Mouse (Mus musculus) embryonic facial prominence, embryonic 13.5 days (tissue): Measurements from ENCODE around the gene Rlbp1. TPM values are rescaled to one million over a fixed set of nuclear protein-coding genes. Genes with fewer than 3 reads are reported as not detected.
A peak's percentile ranks its signal among the peaks of the same experiment; 100 is the strongest.

Source experiments
- ATAC-seq: fragments of 200-750 bp; cut with Nextera tagmentation; 2 replicates; pipeline ENCODE4 v1.8.0; 2017; ENCODE audit warnings: low read depth; ENCODE audit not compliant: insufficient number of reproducible peaks, insufficient read depth, low FRiP score, low TSS enrichment
- H3K27ac ChIP-seq: fragments of 300-500 bp; sonication (generic); 2 replicates; pipeline ENCODE4 v1.5.1; 2015; ENCODE audit warnings: moderate library complexity, mild to moderate bottlenecking, inconsistent platforms
- H3K27me3 ChIP-seq: fragments of 300-500 bp; sonication (generic); 2 replicates; pipeline ENCODE4 v1.6.1; 2015; ENCODE audit warnings: mild to moderate bottlenecking, inconsistent platforms
- H3K36me3 ChIP-seq: fragments of 300-500 bp; sonication (generic); 2 replicates; pipeline ENCODE4 v1.6.1; 2015; ENCODE audit warnings: mild to moderate bottlenecking, inconsistent platforms
- H3K4me1 ChIP-seq: fragments of 300-500 bp; sonication (generic); 2 replicates; pipeline ENCODE4 v1.6.1; 2015; ENCODE audit warnings: inconsistent platforms
- H3K4me2 ChIP-seq: fragments of 300-500 bp; sonication (generic); 2 replicates; pipeline ENCODE4 v1.6.1; 2015; ENCODE audit warnings: moderate library complexity, mild to moderate bottlenecking, inconsistent platforms
- H3K4me3 ChIP-seq: fragments of 300-500 bp; sonication (generic); 2 replicates; pipeline ENCODE4 v1.5.1; 2015; ENCODE audit warnings: mild to moderate bottlenecking, inconsistent platforms
- H3K9ac ChIP-seq: fragments of 300-500 bp; sonication (generic); 2 replicates; pipeline ENCODE4 v1.6.1; 2015; ENCODE audit warnings: mild to moderate bottlenecking, inconsistent platforms
- H3K9me3 ChIP-seq: fragments of 300-500 bp; sonication (generic); 2 replicates; pipeline ENCODE4 v1.6.1; 2016; ENCODE audit warnings: inconsistent platforms
- WGBS: fragments of 180-500 bp; shearing (Covaris S2); methylation state at CpG from one replicate; pipeline ENCODE4 v1.1.7; 2015; ENCODE audit warnings: mixed read lengths; 5-methylcytosine and 5-hydroxymethylcytosine counted together
- polyA plus RNA-seq: library from polyadenylated mRNA; unstranded; fragments of >200 nt; fragmentation: Nextera tagmentation; extraction: Ambion mirVana; gene quantifications from 2 replicates; pipeline ENCODE4 v1.2.1, GENCODE M21; 2015

Rlbp1 gene
- polyA plus RNA-seq, 1 experiment from 2014 or later: 1.1 TPM

DNA sequence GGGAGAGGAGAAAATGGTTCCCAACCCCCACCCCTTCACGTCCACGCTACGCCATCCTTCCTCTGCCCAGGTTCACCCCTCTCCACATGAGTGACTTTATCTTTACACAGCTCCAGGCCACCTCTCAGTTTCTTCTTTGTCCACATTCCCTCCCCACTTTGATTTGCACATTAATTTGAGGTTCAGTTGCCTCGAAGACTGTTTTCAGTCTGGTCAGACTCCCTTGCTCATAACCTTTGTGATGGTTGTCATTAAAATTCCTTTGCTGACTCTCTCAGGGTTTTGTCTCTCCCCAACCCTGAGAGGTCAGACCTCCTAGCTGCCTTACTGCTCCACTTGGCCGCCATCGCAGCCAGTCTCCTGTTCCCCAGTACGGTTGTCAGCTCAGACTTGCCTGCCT, 7.8 kb upstream of the Rlbp1 start:
- no peak for ATAC-seq
- H3K9ac ChIP-seq: no peak overlapping the region
- H3K27me3 ChIP-seq: no peaks in the 10 kb centered on the region
- no peaks in the 10 kb centered on the region for H3K36me3 ChIP-seq
- 70% methylated on average over 7 of the region's 7 CpGs for WGBS
- H3K9me3 ChIP-seq: no peaks in the 10 kb centered on the region
- no peak overlapping the region for H3K27ac ChIP-seq
- peaks cover 7% of the 10 kb centered on the region; the same call in 1 of the 2 replicates for H3K4me1 ChIP-seq
- H3K4me2 ChIP-seq: no peak overlapping the region
- H3K4me3 ChIP-seq: no peak overlapping the region

DNA sequence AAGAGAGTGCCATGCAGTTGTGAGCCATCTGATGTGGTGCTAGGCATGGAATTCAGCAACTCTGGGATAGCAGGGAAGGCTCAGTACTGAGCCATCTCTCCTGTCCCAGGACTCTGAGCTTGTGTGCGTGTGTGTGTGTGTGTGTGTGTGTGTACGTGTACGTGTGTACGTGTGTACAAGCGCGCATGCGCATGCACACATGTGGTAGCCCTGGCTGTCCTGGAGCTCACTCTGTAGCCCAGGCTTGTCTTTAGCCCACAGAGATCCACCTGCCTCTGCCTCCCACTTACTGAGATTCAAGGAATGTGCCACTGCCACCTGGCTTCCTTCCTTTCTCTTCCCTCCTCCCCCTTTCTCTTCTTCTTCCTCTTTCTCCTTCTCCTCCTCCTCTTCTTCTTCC, 7.1 kb upstream of the Rlbp1 start:
- WGBS: 96% methylated on average over 7 of the region's 7 CpGs
- Histone ChIP-seq H3K4me2 (no peak overlapping the region), H3K9ac (no peak overlapping the region), H3K36me3 (no peaks in the 10 kb centered on the region), H3K4me3 (no peak overlapping the region), H3K27me3 (no peaks in the 10 kb centered on the region), H3K27ac (no peak overlapping the region), H3K9me3 (no peaks in the 10 kb centered on the region), H3K4me1 (peaks cover 7% of the 10 kb centered on the region; the same call in 1 of the 2 replicates)
- ATAC-seq: no peak

DNA sequence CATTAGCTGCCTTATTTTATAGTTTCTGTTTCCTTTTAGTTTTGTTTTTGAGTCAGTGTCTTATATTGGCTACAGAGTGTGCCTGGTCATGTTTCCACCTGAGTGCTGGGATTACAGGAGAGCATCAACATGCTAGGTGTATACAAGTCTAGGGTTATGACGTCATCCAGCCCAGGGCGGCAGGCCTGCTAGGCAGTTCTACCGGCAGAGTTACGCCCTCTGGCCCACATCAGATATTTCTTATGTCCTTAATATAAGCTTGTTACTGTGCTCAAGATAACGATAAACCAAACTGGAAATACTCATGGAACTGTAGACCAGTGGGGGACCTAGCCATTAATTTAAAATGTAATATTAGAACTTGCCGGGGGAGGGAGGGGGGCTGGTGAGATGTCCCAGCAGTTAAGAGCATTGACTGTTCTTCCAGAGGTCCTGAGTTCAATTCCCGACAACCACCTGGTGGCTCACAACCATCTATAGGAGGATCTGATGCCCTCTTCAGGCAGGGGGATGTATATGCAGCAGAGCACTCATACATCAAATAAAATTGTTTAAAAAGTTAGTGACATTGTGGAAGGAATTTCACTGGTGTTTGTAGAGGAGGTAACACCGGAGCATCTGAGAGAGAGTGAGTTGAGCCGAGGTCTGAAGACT, 6.1 kb upstream of the Rlbp1 start:
- H3K27ac ChIP-seq: no peak overlapping the region
- H3K4me1 ChIP-seq: peaks cover 11% of the 10 kb centered on the region; the same call in 1 of the 2 replicates
- no peak for ATAC-seq
- H3K4me2 ChIP-seq: peak overlapping the region; percentile 83
- 0 out of 2 replicates have a peak overlapping the region, but pooled peaks have one; percentile 79 for H3K9ac ChIP-seq
- WGBS: 54% methylated on average over 9 of the region's 9 CpGs
- no peaks in the 10 kb centered on the region for H3K36me3 ChIP-seq
- H3K9me3 ChIP-seq: no peaks in the 10 kb centered on the region
- H3K4me3 ChIP-seq: peak overlapping the region; percentile 65
- H3K27me3 ChIP-seq: no peaks in the 10 kb centered on the region

DNA sequence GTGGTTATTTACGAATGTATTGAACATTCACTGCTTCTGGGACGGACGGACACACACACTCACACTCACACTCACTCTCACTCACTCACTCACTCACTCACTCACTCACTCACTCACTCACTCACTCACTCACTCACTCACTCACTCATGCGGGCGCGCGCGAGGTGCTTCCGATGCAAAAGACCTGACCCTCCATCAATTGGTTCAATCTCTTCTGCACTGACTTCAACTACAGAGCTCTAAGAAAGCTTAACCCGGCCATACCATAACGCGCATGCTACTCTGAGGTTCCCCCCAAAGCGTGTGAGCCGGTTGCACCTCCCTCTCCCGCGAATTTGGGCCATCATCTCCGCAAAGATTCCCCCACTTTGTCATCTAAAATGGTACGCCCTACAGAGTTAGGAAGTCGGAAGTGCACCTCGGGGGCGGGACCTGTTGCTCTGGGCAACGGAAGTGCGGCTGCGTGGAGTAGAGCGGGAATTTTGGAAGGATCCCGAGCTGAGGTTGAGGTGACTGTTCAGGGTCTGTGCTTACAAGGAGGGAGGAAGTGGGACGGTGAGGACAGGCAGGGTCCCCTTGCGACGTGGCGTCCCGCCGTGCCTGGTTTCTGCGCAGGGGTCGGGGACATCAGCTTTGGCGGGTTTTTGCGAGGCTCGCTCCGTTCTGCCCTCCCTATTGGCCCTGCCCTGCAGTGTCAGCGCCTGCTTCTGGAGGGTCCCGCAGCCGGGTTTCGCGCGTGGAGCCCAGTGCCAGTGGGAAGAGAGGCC, 5.2 kb upstream of the Rlbp1 start, which contains the start of gene Fanci:
Gene Fanci (plus strand): TSS at position 47 of the 767 bp plus-strand sequence.
- Histone ChIP-seq H3K4me2 (peak within 1 kb of the TSS; percentile 83), H3K27ac (peak within 1 kb of the TSS; percentile 93), H3K27me3 (no peaks in the 10 kb centered on the region), H3K9ac (peak within 1 kb of the TSS; percentile 79), H3K36me3 (no peaks in the 10 kb centered on the region), H3K4me3 (peak within 1 kb of the TSS; percentile 65), H3K9me3 (no peaks in the 10 kb centered on the region), H3K4me1 (peaks cover 12% of the 10 kb centered on the region; the same call in 1 of the 2 replicates)
- under 1% methylated on average over 44 of the region's 44 CpGs for WGBS
- ATAC-seq: peak; percentile 87

DNA sequence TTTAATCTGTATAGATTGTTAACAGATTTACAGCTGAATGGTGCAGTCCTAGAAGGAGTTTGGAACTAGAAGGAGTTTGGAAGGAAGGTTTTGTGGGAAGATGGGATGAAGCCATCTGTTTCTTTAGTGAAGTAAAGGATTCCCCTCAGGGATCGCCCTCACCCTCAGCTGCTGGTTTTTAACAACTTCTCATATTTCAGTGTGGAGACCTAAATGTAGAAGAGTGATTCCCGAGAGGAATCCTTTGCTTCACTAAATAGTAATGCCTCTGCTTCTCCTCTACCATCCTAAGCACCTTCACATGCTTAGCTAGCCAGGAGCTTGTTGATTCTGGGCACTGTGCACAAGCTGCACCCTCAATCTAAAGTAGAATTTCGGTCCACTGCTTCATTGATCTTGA, 4.6 kb upstream of the Rlbp1 start:
- 3% methylated on average over 3 of the region's 3 CpGs for WGBS
- no peaks in the 10 kb centered on the region for H3K9me3 ChIP-seq
- peak overlapping the region; percentile 65 for H3K4me3 ChIP-seq
- ATAC-seq: no peak
- H3K27ac ChIP-seq: peak overlapping the region; percentile 93
- H3K27me3 ChIP-seq: no peaks in the 10 kb centered on the region
- H3K4me2 ChIP-seq: peak overlapping the region; percentile 83
- no peaks in the 10 kb centered on the region for H3K36me3 ChIP-seq
- H3K9ac ChIP-seq: peak overlapping the region; percentile 79
- peaks cover 18% of the 10 kb centered on the region; the same call in 1 of the 2 replicates for H3K4me1 ChIP-seq

DNA sequence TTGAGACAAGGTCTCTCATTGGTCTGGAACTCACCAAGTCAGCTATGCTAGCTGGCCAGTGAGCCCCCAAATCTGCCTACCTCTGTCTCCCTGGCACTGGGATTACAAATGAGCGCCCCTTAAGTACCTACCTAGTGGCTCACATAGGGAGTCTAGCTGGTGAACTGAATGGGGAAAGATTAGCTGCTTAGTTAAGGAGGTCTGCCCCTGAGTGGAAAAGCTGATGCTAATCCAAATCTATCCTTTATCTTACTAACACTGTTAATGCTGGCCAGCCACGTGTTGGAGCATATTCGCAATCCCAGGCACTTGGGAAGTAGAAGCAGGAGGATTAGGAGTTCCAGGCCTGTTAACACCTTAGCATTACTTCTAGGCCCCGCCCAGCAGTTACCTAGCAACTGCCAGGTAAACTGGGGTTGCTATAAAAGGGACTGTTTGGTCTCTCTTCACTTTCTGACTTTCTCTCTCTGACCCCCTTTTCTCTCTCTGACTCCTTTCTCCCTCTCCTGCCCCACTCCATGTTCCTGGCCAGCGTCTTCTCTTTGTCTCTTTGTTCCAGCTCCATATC, 3.4 kb upstream of the Rlbp1 start:
- WGBS: 67% methylated on average over 5 of the region's 5 CpGs
- Histone ChIP-seq H3K27ac (no peak overlapping the region), H3K4me1 (peaks cover 18% of the 10 kb centered on the region; the same call in 1 of the 2 replicates), H3K36me3 (no peaks in the 10 kb centered on the region), H3K27me3 (no peaks in the 10 kb centered on the region), H3K4me2 (no peak overlapping the region), H3K4me3 (no peak overlapping the region), H3K9ac (no peak overlapping the region), H3K9me3 (no peaks in the 10 kb centered on the region)
- no peak for ATAC-seq

DNA sequence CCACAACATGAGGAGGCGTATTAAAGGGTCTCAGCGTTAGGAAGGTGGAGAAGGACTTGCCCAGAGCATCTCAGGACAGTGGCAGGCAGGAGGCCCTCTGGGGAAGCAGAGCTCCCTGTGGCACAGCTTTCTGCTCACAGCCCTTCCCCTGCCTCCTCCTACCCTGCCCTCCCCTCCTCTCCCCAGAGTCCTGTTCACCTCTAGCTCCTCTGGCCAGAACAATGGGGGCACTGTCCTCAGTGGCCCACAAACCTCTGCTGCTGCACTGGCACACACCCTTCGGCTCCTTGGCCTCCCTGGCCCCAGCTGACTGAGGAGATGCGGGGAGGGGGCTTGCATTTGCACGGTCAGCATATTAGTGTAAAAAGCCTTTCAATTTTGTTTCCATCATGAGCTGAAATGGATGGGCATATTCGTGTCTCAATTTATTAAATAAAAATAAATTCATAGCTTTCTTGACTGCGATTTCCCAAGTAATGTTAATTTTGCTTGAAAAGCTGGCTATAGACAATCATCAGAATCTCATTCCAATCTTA, 1.9 kb upstream of the Rlbp1 start:
- H3K27me3 ChIP-seq: no peaks in the 10 kb centered on the region
- 47% methylated on average over 7 of the region's 7 CpGs for WGBS
- H3K36me3 ChIP-seq: no peaks in the 10 kb centered on the region
- H3K9ac ChIP-seq: no peak overlapping the region
- peak; percentile 48; the same call in 1 of the 2 replicates for ATAC-seq
- no peak overlapping the region for H3K4me3 ChIP-seq
- H3K27ac ChIP-seq: 0 out of 2 replicates have a peak overlapping the region, but pooled peaks have one; percentile 33
- no peaks in the 10 kb centered on the region for H3K9me3 ChIP-seq
- H3K4me2 ChIP-seq: no peak overlapping the region
- peaks cover 18% of the 10 kb centered on the region; the same call in 1 of the 2 replicates for H3K4me1 ChIP-seq

DNA sequence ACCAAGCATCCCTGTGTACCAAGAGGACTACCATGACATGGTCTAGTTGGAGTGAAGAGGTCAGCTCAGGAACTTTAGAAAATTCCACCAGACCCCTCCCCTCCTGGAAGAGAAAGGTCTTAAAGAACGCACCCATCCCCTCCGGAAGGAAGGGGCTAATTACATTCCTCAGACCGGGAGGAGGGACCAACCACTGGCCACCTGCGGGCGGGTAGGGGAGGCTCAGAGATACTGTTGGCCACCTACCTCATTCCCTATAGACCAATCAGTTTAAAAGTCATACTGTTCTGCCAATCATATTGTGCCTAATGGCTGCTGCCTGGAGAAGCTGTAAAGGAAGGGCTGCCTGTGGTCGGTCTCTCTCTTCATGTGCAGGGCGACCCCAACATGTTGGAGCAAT, 1.1 kb upstream of the Rlbp1 start:
- H3K27me3 ChIP-seq: no peaks in the 10 kb centered on the region
- H3K4me2 ChIP-seq: no peak overlapping the region
- ATAC-seq: no peak
- no peak overlapping the region for H3K4me3 ChIP-seq
- no peaks in the 10 kb centered on the region for H3K9me3 ChIP-seq
- no peaks in the 10 kb centered on the region for H3K36me3 ChIP-seq
- H3K4me1 ChIP-seq: peaks cover 17% of the 10 kb centered on the region; the same call in 1 of the 2 replicates
- no peak overlapping the region for H3K27ac ChIP-seq
- H3K9ac ChIP-seq: no peak overlapping the region
- WGBS: 30% methylated on average over 7 of the region's 7 CpGs

DNA sequence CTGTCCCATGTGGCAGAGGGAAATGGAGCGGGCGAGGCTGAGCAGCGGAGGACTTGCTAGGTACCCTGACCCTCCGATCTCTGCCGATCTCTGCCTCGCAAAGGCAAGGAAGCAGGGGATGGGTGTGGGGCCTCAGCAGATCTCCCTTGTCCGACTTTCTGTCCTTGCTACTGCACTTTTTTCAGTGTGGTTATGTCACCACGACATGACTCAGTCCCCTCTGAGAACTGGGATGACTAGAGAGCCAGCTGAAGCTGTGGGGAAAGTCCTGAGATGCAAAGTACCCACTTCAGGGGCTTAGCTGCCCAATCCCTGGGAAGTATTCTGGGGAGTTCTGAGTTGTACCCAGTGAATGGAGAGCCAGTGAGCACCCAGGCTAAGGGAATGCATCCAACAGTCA, 292 bp upstream of the Rlbp1 start:
- Histone ChIP-seq H3K9me3 (no peaks in the 10 kb centered on the region), H3K9ac (no peak overlapping the region), H3K36me3 (no peaks in the 10 kb centered on the region), H3K4me1 (peaks cover 14% of the 10 kb centered on the region; the same call in 1 of the 2 replicates), H3K4me3 (no peak overlapping the region), H3K27ac (0 out of 2 replicates have a peak overlapping the region, but pooled peaks have one; percentile 28), H3K27me3 (no peaks in the 10 kb centered on the region), H3K4me2 (no peak overlapping the region)
- ATAC-seq: no peak
- 67% methylated on average over 8 of the region's 8 CpGs for WGBS

DNA sequence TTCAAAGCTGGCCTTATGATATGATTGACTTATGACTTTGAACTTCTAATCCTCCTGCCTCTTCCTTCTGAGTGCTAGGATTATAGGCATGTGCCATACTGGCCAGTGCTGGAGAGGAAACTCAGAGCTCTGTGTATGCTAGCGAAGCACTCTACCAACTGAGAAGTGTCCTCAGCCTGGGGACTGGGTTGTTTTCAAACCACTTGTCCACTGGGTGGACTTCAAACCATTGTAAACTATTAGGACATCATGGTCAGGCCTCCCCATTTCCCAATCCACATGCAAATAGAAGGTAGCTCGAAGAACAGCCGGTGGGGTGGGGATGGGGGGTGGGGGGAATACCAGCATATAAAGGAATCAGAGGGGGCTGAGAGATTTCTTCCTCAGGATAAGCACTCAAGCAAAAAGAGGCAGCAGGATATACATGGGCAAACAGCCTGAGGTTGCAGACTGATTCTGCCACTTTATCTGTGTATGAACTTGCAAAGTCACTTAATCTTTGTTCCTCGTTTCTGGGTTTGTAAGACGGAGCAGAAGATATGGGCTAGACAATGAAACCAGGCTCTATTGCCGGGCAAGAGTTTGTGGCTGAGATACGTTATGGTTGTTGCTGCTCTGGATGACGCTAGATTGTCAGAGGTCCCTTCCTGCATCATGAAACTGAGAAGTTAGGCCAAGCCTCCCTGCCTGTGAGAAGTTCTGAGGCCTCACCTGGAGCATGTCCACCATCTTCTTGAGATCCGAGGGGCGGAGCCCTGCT, 10.2 kb downstream of the Rlbp1 start:
- H3K36me3 ChIP-seq: no peaks in the 10 kb centered on the region
- H3K9ac ChIP-seq: no peak overlapping the region
- H3K4me3 ChIP-seq: no peak overlapping the region
- no peak for ATAC-seq
- H3K4me2 ChIP-seq: no peak overlapping the region
- H3K9me3 ChIP-seq: no peaks in the 10 kb centered on the region
- 83% methylated on average over 10 of the region's 10 CpGs for WGBS
- H3K27ac ChIP-seq: no peak overlapping the region
- H3K4me1 ChIP-seq: no peaks in the 10 kb centered on the region
- no peaks in the 10 kb centered on the region for H3K27me3 ChIP-seq

DNA sequence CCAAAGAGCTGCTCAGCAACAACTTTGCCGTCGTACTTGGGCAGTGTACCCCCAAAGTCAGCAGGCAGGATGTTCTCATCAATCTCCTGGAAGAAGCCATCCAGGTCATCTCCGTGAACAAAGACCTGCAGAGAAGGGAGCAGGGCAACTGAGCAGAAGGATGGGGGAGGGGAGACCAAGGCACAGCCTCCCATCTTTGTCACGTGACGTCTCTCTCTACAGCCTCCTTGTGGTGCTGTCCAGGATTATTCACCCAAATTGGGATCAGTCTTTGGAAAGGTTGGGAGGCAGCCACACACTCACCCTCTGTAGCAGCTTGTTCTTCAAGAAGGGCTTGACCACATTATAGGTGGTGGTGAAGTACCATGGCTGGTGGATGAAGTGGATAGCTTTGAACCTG, 11.3 kb downstream of the Rlbp1 start:
- Histone ChIP-seq H3K9ac (no peak overlapping the region), H3K4me2 (no peak overlapping the region), H3K27me3 (no peaks in the 10 kb centered on the region), H3K4me1 (no peaks in the 10 kb centered on the region), H3K9me3 (no peaks in the 10 kb centered on the region), H3K4me3 (no peak overlapping the region), H3K27ac (no peak overlapping the region), H3K36me3 (no peaks in the 10 kb centered on the region)
- ATAC-seq: no peak
- WGBS: 76% methylated on average over 5 of the region's 5 CpGs
